Mouse (Mus musculus): Measurements from ENCODE around the gene Gm49383.

Gm49383 gene

DNA sequence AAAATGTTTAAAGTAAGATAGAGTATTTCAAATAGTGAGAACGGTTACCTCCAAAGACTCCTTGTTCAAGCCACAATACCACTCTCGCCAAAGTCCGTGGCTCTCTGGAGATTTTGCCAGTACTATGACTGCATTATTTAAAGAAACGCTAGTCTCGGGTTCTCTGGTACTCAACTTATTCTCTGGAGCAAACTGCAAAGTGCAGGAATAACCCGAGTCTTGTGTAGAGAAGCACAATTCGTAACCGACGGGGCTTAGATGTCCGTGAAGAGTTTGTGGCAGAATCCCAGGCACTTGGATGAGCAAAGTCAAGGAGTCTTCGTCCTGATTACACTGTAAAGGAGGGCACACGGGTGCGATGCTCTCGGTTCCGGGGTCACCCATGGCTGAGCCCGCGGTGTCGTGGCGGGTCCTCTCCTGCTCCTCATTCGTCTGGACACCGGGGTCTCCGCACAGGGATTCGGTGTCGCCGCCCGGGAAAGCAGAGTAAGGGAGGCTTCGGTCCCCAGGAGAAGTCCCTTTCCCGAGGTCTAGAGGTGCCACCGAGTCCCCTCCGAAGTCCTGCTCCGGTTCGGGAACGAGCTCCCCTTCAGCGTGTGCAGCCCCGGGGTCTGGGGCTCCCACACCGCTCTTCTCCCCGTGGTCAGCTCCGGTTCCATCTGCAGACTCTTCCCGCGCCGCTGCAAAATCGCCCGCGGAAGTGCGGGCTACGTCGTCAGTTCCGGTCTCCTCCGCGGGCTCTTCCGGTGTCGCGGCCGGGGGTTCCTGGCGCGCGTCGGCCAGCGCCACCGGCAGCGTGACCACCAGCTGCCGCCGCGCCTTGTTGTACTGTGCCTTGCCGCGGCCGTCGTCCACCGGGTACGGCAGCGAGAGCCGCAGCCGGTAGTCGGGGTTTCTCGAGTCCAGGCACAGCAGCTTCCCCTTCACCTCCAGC lies at the start of gene Gm49383:
Gm49383 (minus strand) TSS at position 661 of the 934 bp plus-strand sequence.
- in situ Hi-C loops (cut with MboI, MseI), result loop anchor here (25.0 kb wide), 2 partner anchors 391 to 1766 kb away; partner anchors contain the start of genes Psma3 and Vcpkmt

DNA sequence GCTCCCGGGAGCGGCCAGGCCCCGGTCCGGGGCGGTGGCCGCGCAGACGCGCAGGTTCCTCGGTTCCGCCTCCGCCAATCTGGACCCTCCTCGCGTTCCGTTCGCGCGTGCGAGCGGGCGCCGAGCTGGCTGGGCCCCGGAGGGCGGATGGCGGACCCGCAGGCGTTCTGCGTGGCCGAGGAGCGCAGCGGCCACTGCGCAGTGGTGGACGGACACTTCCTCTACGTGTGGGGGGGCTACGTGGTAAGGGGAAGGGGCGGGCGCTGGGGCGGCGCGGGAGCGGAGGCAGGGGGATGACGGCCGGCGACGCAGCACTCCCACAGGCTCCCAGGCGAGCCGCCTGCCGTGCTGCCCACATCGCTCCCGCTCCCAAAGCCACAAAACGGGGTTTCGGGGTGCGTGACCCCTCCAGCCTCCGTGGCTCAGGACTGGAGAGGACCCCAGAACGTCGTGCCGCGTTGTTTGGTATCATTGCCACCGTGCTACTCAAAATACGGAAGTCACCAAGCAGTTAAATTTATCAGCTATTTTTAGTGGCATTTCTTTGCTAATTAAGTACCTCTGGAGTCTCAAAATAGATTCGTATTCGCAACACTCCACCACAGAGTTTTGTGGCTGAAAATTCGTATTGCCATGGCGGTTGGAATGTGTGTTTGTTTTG lies 45.0 kb upstream of the Gm49383 start:
- in situ Hi-C loops (cut with MboI, MseI), result no loop called here

DNA sequence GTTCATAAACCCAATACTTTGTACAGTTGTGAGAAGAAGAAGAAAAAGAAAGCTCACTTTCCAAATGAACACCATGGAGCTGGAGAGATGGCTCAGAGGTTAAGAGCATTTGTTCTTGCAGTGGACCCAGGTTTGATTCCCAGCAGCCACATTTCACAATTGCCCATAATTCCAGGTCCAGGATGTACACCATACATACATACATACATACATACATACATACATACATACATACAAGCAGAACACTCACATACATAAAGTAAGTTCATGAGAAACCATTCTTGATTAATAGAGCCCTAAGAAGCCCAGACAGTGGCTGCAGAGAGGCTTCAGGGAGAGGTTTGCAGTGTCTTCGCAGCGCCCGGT lies 44.5 kb upstream of the Gm49383 start:
- in situ Hi-C loops (cut with MboI, MseI), result no loop called here

DNA sequence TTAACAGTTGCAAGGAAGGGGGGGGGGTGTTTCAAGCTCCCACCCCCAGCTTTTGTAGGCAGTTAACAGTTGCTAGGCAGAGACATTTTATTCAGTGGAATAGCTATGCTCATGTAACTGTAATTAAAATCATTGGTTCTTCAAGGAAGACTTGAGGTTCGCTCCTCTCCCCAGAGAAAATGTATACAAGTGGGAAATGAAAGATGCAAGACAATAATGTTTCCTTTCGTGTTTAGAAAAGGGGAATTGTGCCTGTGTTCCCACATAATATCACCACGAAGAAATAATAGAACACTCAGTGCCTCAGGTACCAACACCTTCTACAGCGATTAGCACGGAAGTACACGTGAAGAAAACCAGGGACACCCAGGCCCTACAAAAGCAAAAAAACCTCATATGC lies 44.0 kb upstream of the Gm49383 start, which contains the start of gene Klhdc1:
Klhdc1 (plus strand) TSS at position 301 of the 400 bp plus-strand sequence.
- in situ Hi-C loops (cut with MboI, MseI), result no loop called here

DNA sequence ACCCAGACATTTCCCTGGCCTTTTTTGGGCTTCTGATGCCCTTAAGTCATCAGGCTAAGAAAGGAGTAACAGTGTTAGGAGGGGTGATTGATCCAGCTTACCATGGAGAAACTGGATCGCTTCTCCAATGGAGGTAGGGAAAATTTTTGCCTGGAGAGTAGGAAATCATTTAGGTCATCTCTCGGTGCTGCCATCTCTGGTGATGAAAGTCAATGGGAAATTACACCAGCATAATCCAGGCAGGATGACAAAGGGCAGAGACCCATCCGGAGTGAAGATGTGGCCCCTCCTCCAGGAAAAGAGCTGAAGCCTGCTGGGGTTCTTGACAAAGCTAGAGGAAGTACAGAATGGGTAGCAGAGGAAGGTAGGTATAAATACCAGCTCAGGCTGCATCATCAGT lies 41.4 kb upstream of the Gm49383 start:
- in situ Hi-C loops (cut with MboI, MseI), result no loop called here

DNA sequence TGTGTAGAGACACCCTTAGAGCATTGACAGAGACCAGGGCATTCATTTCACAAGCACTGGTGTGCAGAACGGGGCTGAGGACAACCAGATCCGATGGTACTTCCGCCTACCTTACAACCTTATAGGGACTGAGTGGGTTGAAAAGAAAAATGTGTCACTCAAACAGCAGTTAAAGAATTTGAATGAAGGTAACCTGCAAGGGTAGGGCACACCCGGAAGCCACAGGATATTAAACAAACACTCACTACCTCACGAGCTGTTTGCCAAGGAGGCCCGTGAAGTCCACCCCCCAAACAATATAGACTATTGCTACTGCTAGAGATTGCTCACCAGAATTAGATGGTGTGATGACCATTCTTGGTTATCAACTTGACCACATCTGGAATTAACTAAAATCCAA lies 38.9 kb upstream of the Gm49383 start:
- in situ Hi-C loops (cut with MboI, MseI), result no loop called here

DNA sequence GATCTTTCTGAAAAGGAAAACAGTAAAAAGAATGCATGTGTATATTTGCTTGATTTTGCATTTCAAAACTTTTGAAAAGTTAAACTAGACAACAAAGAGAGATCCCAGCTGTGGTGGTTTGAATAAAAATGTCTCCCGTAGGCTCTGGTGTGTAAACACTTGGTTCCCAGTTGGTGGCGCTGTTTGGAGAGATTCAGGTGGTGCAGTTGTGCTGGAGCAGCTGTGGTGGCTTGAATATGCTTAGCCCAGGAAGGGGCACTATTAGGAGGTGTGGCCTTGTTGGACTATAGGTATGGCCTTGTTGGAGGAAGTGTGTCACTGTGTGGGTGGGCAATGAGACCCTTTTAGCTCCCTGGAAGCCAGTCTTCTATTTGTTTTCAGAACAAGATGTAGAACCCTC lies 32.3 kb upstream of the Gm49383 start:
- in situ Hi-C loops (cut with MboI, MseI), result loop anchor here (5.0 kb wide), 1 partner anchor 78 kb away; no protein-coding TSS in a partner anchor

DNA sequence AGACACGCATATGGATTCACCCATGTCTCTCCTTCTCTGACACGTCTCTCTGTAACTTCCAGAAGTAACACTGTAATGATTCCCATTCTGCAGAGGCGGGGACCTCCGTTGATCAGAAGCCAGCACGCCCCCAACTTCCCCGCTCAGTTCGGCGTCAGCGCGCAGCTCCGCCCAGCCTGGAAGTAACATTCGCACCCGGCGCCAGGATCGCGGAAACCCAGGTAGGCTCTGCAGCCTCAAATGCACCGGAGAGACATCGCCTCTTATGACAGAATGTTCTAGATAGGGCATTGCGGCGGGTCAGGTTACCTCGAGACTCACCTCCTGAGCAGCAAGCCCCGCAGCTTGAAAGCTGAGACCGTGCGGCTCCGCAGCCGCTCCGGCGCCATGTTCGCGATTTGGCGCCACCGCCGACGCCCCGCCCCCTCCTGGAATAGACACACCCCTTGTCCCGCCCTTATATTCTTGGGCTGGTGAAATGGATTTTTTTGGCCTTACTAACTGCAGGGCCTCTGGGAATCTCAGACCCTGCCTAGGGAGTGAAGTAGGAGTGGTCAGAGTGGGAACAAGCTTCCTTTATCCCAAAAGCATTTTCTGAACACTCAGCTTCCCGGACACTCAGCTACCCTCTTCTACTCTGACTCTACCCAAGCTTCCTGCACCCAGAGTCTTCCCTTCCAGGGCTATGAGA lies 31.0 kb upstream of the Gm49383 start, which contains the start of gene Pole2:
Pole2 (minus strand) TSS at position 420 of the 691 bp plus-strand sequence.
- in situ Hi-C loops (cut with MboI, MseI), result loop anchor here (5.0 kb wide), 1 partner anchor 79 kb away; no protein-coding TSS in a partner anchor

DNA sequence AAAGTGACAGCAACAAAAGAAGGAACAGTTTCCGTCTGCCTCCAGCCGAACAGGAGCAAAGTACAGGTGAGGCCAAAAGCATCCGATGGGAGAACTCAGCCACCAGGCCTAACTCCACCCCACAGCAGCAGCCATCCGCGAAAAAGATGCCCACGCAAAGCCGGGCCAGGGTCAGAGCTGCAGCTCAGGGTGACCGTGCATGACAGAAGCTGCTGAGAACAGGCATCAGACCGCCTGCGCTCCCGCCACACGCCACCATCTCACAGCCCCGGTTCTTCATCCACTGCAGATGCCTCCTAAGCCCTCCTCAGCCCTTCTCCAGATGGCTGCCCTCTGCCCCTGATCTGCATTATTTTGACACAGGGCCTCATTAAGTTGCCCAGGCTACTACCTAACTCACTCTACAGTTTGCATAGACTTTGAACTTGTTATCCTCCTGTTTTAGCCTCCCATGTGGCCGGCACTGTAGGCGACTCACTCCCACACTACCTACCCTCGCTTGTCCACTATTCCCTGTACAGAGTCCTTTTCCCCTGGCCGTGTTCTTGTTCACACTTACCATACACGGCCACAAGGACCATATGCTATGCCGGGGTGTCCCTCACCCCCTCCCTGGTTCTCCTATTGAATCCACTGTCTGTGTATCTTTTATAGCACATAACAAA lies 23.8 kb upstream of the Gm49383 start:
- in situ Hi-C loops (cut with MboI, MseI), result no loop called here

DNA sequence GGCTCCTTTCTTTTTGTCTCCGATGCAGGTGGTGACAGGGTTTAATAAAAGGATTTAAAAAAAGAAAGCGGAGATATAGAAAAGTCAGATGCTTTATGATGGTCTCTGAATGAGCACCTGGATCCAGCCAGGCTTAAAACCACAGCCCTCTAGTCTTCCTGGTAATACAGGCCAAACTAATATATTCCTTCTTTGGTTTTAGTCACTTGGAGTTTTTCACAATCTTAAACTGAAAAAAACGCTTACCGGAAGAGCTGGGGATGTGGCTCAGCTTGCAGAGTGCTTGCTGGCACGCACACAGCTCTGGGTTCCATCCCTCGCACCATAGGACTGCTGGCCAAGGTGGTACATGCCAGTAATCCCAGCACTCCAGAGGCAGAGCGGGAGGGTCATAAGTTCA lies 19.7 kb upstream of the Gm49383 start:
- in situ Hi-C loops (cut with MboI, MseI), result no loop called here

DNA sequence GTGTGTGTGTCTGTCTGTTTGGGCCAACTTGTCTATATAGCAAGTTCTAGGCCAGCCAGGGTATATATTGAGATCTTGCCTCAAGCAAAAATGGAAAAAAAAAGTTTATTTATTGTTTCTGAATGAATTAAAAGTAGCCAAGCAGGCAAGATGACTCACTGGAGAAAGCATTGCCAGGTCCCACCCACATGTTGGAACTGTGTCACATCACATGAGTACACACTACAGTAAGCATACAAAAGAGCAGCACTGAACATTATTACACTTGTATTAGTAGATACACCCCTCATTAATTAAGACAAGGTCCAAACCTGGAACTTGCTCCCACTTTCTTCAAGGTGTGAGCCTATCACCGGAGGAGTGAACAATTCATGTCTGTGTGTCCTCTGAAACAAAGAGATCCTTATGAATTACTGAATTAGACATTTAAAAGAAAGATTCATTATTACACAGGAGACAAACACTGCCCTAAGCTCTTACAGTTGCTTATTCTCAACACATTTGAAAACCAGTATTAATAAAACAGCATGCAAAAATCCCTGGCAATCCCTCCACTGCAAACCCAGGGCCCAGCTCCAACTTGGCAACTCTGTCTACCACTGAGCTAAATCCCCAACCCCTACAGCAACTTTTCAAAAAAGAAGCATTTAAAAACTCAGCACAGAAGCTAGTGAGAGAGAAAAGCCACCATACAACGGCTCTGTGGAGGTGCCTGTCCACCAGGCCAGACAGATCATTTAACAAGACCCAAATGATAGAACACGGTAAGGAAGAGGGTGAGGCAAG lies 18.3 kb upstream of the Gm49383 start:
- in situ Hi-C loops (cut with MboI, MseI), result no loop called here

DNA sequence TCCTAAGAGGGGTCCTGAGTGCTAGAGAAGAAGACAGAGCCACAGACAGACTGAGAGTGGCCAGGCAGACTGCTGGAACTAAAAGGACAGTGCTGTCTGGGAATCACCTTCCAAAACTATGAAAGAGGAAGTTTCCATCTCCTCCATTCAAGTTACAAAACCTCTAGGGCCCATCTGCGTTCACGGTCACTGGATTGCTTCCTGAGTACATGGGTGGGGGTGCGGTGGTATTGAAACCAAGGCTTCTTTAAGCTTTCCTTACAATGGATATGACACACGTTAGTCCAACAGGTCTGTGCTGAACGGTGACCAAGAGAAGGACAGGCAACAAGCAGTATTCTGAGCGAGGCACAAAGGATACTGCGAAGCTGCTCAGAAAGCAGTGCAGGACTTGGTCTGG lies 17.5 kb upstream of the Gm49383 start:
- in situ Hi-C loops (cut with MboI, MseI), result no loop called here

DNA sequence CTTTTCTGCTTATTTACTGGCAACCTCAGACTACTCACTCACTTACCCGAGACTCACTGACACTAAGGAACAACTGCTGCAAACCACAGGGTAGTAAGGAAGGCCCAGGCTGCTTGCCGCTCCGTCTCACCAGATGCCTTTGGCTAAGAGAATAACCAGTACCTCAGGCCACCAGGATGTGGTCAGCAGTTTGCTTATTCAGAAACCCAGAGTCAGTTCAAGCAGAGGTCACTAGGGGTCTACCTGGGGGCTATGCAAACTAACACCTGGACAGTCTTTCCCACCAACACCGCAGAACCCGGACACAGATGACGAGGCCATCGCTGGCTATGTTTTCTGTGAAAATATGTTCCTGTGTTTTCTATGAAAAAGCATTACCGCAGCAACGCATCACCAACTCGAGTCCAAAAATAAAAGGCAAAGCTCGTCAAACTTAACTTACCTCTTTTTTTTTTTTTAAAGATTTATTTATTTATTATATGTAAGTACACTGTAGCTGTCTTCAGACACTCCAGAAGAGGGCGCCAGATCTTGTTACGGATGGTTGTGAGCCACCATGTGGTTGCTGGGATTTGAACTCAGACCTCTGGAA lies 16.4 kb upstream of the Gm49383 start:
- in situ Hi-C loops (cut with MboI, MseI), result no loop called here

DNA sequence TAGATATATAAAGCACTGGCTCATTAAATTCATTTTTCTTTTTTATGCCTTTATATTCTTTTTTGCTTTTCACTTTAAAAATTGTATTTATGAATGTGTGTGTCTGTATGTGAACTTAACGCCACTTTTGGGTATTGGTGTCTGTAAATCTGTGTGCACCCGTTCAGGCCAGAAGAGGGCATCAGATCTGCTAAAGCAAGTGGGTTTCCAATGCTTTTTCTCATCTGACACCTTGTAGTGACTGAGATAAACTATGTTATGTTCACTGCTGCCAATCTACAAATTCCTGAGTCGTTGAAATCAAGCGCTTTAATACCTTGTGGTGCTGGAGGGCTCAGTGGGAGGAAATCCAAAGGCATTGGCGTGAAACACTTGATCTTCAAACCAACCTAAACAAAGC lies 14.2 kb upstream of the Gm49383 start:
- in situ Hi-C loops (cut with MboI, MseI), result no loop called here

DNA sequence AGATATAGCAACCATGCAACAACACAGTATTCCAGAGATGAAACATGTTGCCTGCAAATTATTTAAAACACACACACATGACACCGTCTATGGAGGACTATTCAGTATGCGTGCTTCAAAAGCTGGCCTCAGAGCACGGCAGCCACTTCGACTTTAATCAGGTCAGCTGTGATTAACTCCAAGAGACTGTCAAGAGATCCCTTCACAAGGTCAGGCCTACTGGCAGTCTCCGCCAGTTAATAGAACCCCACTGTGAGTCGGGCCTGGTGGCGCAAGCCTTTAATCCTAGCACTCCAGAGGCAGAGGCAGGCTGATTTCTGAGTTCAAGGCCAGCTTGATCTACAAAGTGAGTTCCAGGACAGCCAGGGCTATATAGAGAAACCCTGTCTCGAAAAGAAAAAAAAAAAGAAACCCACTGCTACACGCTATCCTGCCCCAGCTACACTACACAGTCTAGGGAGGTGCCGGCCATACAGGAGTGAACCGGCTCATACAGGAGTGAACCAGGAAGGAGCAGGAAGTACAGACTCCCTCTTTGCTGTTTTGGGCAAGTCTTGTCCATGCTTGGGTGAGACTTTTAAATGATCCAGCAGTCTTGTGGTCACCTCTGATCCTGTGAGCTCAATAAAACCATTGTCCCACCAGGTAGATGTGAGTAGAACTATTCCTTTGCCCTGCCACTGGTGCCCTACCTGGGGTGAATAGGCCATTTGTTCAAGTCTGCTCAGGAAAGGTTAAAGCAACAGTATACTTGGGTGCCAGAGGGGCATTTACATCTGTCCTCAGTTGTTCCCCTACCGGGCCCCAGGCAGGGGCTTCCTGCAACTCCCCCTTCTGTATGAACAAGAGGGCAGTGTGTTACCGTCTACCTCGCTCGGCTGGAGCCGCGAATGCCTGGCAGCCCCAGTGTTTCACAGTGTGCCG lies 13.4 kb upstream of the Gm49383 start:
- in situ Hi-C loops (cut with MboI, MseI), result no loop called here

DNA sequence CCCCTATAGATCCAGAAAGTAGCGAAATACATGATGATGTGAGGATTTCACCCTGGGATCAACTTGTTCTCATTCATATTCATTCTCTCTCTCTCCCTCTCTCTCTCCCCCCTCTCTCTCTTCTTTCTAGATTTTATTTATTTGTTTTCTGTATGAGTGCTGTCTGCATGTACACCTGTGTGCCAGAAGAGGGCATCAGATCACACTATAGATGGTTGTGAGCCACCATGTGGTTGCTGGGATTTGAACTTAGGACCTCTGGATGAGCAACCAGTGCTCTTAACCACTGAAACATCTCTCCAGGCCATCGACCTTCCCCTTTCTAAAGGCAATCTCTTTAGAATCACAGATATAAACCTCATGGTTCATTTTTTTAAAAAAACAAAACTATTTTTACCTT lies 11.6 kb upstream of the Gm49383 start:
- in situ Hi-C loops (cut with MboI, MseI), result no loop called here

DNA sequence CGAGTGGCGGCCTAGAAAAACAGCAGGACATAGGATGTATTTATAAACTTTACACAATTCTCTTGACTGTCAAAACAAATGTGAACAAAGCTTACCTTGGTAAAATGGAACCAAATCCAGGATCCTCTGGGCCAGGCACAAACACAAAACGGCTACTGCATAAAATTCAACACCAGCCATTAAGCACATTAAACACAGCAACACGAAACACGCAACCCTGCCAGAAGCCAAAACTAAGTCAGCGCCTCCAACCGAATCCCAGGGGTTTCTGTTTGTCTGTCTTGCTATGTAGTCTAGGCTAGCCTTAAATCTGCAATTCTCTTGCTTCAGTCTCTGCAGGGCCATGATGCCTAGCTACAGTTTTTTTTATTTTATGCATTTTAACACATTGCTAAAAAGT lies 11.0 kb upstream of the Gm49383 start:
- in situ Hi-C loops (cut with MboI, MseI), result no loop called here

DNA sequence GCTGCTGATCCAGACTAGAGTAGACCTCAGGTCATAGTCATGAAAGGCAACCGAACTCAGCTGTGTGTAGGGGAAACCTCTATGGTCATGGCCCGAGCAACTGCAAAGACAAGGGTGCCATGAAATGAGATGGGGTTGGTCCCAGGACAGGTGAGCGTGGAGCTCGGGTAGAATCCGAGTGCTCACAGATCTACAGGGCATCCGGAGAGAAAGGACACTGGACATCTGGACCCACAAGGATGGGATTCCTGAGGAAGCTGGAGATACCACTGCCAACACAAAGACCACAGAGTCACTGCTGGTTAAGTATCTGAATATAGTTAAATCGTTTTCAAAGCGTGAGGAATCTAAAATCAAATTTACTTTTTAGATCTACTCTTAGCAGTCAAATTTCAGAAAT lies 10.5 kb upstream of the Gm49383 start:
- in situ Hi-C loops (cut with MboI, MseI), result no loop called here

Measured in T-helper 1 cell (primary cell).